Mouse (Mus musculus) thymus, postnatal 10 days (tissue): ENCODE measurements at regions not wholly inside any gene's neighbourhood (a gene's known extent, or its start where the extent isn't known, plus 50 kb on each side); places are given as distances from the start of the nearest gene placed in this dataset.

Experiments used
- DNase-seq, 2 experiments: peaks; one replicate each; pipeline ENCODE4 v3.0.0; 2021; ENCODE audit warnings: low spot score in 2 of 2

DNA sequence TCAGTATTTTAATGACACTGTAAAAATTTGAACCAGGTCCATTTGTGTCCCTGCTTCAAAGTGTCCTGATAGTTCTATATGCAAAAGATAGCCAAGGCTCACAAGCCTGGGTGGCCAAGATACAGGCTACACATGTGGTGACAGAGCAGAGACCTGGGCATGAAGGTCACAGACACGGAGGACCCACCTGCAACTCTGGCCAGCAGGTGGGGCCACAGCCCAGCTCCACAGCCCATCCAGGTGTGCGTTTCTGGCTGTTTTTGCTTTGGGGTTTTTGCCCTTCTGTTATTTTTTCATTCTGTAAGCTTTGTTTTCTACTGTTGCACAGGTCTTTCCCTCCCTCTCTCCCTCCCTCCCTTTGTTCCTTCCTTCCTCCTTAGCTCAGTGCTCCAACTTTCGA is 399.4 kb upstream of the Rora start:
- no peak for DNase-seq

DNA sequence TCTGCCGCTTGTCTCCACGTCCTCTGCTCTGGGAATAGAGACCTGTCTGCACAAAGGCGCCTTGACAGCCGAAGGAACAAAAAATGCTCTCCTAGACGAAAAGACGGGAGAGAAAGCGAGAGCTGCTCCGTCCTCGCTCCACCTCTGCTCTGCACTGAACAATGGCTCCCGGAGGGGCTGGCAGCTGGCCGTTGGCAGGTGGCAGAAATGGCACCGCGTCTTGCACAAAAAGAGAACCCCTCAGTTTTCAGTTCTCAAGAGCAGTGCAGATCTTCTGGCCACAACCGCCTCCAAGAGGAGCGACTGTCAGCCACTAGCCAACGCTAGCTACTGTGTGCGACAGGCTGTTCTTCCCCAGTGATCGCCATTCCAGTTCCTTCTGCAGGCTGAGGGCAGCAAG is 385.0 kb upstream of the Rora start:
- no peak for DNase-seq

DNA sequence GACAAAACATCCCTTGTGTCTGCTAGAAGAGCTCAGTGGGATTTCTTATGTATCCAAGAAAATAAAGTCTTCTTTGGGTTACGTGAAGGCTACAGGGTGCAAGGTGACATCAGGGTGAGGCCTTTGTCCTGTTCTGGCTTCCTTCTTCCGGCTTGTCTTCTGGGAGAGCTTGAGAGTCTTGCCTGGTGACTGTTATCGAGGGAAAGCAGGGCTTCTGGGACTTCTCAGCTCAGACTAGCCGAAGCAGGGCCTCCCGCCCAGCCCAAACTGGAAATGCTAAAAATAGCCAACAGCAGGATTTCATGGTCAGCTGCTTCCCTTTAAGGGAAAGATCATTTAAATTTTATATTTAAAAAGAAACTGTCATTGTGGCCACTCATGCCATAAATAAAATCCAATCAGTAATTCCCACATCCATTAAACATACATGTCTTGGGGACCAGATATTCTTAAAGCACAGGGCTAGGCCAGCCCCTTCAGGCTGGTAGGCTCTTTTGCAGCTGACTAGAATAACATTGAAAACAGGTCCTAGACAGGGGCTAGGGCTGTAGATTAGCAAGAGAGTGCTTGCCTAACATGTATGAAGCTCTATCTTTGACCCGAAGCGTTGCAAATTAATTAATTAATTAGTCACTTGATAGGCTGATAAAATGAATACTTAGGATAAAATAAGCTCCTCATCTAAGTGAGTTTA is 351.2 kb upstream of the Rora start:
- no peak for DNase-seq

DNA sequence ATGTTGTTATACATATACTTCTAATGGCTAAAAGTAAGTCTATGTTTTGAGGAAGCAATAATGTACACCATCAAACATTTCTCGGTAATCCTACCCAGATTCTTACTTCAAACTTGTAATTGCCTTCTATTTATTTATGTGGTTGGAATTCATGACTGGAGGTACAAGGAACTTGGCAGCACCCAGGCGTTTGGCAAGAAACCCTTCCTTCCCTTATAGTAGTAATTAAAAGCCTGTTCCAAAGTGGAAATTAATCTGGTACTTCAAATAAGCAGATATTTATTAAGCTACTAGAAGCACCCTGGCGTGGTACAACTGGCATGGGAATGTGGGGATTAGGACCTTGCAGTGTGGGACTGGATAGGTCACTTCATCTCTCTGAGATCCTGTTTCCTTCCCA is 322.9 kb upstream of the Rora start:
- DNase-seq: no peak

DNA sequence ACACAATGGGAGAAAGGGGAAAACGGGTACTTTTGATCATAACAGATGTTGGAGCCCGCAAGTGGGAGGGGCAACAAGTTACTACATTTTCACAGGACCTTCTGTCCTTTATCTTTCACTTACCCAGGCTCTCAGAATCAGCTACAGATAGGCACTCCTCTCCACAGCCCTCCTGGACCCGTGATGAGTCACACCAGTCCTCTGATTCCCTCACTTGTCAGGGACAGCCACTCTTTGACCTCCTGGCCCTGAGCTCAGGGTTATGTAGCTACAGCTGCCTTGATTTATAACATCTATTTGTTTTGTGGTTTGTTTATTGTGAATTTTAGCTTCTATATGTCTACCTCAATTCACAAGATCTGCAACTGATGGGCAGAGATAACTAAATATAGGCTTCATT is 312.7 kb upstream of the Rora start:
- no peak for DNase-seq

DNA sequence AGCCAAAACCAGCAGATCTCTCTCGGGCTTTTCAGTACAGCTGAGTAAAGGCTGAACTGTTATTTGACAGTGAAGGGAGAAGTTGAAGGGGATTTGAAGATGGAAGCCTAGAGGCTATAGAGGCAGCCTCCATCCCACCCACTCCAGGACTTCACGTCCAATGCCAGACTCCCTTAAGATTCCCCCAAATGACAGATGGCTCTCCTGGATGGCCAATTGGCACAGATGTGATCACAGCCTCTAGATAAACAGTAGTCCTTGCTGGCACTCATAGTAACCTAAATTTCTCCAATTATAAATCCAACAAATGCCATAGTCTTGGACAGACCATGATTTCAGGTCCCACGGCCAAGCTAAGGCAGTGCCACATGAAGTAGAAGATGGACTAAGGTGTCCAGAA is 312.1 kb upstream of the Rora start:
- DNase-seq: no peak

DNA sequence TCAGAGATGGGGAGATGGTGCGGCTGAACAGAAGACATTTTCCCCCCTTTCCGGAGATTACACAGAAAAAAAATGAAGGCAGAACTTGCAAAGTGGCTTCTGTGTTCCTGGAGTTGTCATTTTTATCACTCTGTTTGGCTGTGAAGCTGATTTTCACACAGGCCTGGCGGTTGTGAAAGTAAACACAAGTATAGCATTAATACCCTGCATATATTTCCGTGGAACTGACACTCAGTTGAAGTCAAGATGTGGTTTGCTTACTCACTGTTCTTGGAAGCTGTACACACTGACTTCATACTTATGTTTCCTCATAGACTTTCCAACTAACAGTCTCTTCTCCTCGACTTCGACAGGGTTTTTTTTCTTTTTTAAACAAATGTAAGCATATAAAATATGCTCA is 306.2 kb upstream of the Rora start:
- DNase-seq: no peak

DNA sequence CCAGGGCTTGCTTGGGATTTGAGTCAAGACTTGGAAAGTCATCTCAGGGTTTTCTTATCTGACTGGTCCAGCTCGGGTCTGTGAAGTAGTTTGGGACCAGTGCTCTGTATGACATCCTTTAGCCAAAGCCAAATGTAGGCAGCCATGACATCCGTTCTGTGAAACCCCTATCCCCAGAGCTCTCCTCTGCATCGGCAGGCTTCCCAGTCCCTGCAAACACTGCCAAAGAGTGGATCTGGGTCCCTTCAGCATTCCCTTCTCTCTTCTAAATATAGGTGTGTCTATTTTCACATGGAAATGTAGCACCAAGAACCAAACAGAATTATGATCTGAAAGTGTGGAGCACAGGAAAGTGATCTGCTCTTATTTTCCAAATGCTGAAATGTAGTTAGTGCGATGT is 302.1 kb upstream of the Rora start:
- DNase-seq: no peak

DNA sequence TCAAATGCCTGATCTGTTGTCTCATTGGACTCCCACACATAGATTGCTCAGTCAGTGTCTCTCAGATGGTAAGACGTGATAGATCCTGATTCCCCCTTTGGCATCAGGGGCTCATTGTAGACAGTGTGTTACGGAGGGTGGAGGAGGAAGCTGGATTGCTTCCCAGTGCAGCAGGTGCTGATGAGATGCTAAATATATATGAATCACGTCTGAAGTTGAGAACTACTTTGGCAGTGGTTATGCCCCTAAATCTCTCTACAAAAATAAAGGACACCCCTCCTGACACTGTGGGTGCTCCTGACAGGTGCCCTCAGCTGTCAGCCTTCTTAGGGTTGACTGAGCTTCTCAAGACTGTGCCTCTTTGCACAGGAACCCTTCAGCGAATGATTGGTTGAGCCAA is 299.1 kb upstream of the Rora start:
- DNase-seq: no peak

DNA sequence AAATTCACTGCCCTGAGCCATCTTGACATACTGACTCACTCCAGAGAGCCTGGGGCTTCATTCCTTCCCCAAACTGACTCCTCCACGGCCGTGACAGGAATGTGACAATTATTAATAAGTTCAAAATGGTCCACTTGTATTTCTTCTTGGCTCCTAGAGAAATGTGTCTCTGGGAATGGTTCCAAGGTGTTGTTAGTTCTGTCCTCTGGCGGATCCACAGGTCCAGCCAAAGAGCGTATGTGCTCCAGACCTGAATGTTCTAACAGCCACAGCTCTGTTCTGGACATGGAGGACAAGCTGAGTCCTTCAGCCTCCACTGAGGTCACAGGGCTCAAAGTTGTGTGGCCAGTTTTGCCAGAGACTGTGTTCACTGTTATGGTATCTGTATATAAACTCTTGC is 297.5 kb upstream of the Rora start:
- DNase-seq: no peak

DNA sequence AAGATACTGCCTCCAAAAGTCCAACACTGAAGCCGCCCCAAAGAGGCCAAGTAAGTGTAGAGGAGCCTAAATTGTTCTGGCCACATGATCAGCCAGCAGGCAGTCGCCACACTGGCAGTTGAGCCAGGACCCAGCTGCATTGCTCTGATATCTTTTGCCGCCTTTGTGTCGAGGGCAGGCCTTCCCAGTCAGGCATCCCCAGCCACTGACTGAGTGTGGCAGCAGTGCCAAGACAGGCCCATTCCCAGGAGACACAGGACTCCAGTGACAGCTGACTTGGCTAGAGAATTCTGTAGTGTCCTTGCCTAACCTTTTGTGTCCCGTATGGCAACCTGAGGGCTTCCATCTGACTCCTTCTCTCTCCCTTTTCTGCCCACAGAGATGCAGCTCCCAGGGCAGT is 296.4 kb upstream of the Rora start:
- DNase-seq: no peak

DNA sequence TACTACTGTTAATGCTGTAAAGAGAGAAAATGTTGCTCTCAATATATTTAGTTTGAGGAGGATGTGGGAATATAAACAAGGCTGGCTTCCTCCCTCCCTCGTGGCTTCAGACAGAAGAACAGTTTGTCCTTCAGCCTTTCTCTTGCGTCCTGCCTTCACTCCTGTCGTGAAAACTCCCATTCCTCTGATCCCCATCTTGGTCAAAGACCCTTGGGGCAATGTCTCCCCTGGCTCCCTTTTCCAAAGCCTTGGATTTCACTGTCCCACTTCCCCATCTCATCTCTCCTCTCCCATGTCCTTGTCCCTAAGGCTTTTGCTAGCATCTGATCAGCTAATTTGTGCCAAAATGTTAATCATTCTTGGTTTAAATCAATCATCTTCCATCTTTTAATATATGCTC is 286.6 kb upstream of the Rora start:
- DNase-seq: no peak

DNA sequence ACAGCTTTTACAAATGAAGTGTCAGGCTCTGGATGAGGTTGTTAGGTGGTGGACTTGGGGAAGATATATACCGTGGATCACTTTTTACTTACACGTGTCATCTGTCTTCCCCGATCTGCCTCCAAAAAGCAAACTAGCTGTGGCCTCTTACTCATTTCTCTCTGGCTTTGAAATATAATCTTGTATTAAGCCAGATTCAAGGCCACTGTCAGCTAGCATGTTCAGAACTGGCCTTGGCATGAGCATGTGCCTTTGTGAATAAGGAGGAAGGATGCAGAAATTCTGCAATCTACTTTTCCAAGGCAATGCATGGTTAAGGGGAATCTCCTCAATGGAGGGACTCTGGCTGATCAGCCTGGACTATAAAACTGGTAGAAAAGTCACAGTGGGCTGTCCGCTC is 286.0 kb upstream of the Rora start:
- no peak for DNase-seq

DNA sequence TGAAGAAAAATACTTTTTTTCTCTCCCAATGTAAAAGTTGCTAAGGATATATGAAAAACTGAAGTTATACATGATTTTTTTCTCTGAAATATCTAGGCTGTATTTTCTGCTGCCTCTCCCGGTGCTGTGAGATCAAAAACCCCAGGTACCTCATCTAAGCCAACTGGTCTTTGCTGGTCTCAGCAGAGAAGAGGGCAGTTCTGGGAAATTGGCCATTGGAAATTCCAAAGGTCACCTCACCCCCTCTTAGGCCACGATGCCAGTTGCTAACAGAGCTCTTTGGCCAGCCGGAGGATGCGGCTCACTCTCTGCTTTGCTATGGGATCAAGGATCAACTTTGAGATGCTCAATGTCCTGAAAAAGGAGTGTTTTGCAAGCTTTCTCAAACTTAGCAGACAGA is 280.9 kb upstream of the Rora start:
- no peak for DNase-seq

DNA sequence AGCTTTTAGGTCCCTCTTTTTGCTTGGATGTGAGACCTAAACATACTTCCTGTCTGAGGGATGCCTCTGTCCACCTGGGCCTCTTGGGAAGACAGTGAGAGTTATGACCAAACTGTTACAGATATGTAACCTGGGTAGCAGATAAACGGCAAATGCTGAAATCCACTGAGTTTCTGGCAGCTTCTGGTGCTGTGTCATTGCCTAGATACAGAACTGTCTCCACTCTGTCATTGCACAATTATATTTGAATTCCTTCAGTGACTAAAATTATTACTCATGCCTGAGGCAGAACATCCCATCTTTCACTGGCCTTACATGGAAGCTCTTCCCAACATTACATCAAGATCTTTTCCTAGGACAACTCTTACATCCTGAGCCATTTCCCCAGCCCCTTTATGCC is 277.4 kb upstream of the Rora start:
- DNase-seq: no peak

DNA sequence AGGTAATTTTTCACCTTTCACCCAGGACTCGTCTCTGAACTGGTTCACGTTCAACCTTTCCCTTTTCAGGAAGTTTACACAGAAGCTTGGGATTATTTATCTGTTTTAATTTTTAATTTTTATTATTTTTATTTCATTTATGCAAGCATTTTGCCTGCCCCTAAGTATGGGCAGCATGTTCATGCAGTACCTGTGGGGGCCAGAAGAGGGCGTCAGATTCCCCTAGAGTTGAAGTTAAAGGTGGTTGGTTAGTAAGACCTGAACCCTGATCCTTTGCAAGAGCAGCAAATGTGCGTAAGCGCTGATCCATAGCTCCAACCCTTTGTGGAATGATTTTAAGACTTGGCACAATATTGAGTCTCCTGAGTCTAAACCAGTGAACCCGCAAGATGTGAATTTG is 271.7 kb upstream of the Rora start:
- DNase-seq: no peak

DNA sequence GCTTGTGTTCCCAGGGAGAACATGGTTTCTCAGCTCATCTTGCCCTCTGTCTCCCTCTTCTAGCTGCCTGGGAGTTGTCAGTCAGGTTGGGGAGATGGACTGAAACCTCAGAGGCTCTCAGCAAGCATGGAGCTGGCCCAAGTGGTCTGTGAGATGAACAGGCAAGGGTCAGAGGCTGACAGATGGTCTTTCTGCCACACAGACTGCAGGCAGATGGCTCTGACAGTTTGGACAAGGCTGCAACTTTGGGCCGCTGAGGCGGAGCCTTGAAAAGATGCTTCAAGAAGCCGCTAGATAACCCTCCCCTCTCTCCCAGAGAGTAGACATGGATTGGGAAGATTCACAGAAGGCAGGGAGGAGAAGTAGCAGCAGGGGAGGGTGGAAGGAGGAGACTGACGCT is 252.7 kb upstream of the Rora start:
- DNase-seq: no peak

DNA sequence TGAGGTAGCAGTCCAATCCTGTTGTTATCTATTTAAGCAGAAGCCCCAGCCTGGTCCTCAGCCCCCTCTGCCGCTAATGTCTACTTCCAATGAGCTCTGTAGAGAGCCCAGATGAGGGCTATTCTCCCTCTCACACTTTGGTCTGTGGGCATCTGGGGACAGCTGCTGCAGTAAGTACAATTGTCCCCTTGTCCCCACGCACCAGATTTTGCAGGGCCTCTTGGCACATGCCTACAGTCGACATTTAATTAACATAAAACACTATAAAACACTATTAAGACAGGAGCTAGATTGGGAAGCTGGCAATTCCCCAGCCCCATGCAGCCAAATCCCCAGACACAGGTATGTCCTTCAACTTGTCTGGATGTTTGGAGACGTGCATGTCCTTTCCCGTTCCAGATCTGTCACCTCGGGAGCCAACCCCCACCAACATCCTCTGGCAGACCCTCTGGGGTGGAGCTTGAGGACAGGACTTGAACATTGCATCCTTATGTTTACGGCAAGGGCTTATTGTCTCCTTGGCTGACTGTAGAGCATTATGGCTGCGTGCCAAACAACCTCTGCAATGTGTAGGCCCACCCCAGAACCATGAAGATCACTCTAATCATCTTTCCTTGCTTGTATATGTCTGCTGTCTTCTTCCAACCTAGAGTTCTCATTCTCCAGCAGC is 251.3 kb upstream of the Rora start:
- DNase-seq: no peak

DNA sequence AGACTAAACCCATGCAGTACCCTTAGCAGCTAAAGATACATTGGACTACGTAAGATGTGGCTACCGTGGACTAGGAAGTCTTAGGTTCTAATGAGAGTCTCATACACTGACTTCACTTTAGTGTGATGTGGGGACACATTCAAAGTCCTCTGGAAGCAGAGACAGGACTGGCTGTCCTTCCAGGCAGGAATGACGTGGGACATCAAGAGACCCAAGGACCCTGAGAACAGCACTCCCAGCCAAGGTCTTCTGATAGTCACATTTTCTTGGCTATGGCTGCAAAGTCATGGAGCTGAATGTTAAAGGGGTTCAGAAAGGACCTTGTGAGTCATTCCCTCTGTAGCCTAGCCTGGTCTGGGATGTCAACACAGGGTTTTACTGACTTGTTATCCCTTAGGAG is 250.6 kb upstream of the Rora start:
- no peak for DNase-seq

DNA sequence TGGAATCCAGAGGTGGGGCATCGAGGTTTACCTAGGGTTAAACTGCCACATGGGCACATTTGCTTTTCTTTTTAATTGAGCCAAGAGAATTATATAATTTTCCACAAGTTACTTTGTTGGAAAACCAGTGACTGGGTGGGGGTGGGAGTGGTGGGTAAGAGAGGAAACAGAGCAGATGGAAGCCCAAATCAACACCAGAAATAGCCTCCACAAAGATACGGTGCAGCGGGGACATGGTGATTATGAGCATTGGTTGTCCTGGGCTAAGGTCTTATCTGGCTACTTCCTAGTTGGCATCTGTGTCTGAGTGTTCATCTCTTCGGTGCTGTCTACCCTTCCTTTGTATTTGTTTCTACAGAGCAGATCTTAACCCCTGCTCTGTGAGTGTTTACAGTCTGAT is 250.1 kb upstream of the Rora start:
- no peak for DNase-seq

DNA sequence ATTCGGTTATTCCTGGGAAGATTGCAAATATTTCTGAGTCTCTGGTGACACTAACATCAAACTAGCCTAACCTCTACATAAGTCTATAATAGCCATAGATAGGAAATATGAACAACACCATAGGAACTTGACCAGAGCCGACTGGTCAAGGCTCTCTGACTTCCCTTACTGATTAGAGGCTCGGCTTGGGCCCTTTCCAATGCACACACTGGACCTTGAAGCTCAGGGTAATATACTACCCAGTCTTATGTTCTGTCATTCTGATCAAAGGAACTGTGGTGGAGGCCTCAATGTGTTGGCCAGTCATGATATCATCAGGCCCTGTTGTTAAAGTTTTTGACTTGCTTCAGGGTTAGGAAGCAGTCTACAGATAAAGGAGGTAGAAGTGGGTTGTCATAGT is 243.8 kb upstream of the Rora start:
- no peak for DNase-seq

DNA sequence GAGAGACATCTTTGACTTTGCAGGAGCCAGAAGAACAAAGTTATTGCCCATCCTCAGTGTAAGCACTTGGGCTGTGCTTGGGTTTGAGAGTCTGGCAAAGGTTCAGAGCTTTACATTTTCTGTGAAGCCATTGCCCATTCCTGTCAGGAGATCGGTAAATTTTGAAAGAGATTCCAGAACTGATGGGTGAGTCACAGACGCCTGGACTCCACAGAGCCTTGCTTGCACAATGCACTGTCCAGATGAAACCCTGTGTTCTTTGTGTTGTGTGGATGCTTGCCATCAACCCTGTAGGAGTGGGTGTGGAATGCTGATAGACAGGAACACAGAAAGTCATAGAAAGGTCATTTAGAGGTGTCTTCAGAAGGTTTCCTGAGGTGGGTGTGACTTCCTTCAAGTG is 227.3 kb upstream of the Rora start:
- no peak for DNase-seq

DNA sequence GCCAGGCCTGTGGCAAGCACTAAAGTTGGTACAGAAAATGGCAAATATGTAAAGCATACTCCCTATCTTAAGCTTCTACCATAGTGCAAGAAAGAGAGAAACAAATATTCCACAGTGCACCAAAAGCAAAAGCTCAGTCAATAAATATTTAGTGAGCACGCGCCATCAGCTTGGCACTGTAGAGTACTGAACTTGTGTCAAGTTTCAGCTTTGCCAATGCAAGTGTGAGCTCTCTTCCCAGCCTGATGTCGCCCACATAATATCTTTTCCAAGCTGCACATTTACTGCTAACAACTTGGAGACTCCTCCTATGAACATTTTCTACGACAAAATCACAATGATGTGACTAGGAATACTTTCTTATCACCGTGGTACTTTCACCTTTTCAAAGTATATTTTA is 190.8 kb upstream of the Rora start:
- no peak for DNase-seq

DNA sequence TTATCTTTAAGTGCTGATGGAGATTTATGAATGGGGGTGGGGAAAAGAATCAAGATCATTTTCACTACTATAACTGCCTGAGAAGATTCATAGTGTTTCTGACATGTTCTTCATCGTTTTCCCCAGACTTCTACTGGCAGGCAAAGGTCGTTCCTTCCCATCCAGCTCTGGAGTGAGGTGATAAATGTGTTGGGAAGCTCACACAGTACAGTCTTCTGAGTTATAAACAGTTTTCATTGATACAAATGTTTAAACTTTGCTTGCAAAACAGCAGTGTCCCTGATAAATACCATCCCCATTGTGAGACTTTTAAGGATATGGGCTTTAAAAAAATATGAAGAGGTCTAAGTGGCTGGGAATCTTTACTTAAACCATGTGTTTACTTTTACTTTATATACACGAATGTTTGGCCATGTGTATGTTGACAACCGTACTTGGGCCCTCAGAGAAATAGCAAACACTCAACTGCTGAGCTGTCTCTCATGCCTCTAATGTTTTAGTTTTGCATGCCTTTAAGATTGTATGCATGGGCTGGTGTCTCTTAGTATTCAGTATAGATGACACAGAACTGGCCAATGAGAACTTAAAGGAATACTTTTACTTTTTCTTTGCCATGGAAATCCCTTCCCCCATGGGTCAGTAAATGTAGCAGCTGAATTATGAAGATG is 189.8 kb upstream of the Rora start:
- no peak for DNase-seq
